Comparison of ENCODE assay signal across 8 mouse cellular contexts in genomic region chr2:25228431-25228889, GRCm38 (mm10). TPM values are rescaled to one million over a fixed set of nuclear protein-coding genes. Genes with fewer than 3 reads are reported as not detected.
A peak's percentile ranks its signal among the peaks of the same experiment; 100 is the strongest.
DNase-seq lines count a peak whose midpoint lies in the region; ATAC-seq and TF ChIP-seq lines count a peak whose summit lies in the region.

No protein-coding gene starts in this region.

- peaks cover 79% of the 10 kb centered on the region for H3K4me1 ChIP-seq in G1E (ENCODE audit: insufficient read depth, low read depth, low read length)
- peaks cover 12% of the 10 kb centered on the region for H3K4me1 ChIP-seq in forebrain, embryonic 16.5 days (replicated peaks; ENCODE audit: control insufficient read depth, insufficient read depth, low read length)
- H3K4me1 ChIP-seq in lung, embryonic 16.5 days (replicated peaks; ENCODE audit: control insufficient read depth, insufficient read depth, low read length), result peaks cover 17% of the 10 kb centered on the region

- H3K4me2 ChIP-seq in forebrain, embryonic 16.5 days (ENCODE audit: low read length), result peak overlapping the region; percentile 40
- H3K4me2 ChIP-seq in lung, embryonic 16.5 days (ENCODE audit: low read depth, low read length), result peak overlapping the region; percentile 39

- TF ChIP-seq CTCF in G1E (IDR thresholded peaks at IDR 0.05; ENCODE audit: low read depth, low read length), result peak; percentile 67

- H3K9ac ChIP-seq in forebrain, embryonic 16.5 days (replicated peaks; ENCODE audit: low read depth, low read length), result 0 out of 2 replicates have a peak overlapping the region, but pooled peaks have one; percentile 9
- H3K9ac ChIP-seq in lung, embryonic 16.5 days (ENCODE audit: low read length), result 0 out of 2 replicates have a peak overlapping the region, but pooled peaks have one; percentile 12

- H3K4me3 ChIP-seq in G1E (ENCODE audit: low read depth, low read length), result peak overlapping the region; percentile 62; the same call in 1 of the 2 replicates
- H3K4me3 ChIP-seq in forebrain, embryonic 16.5 days (replicated peaks; ENCODE audit: low read length), result no peak overlapping the region
- H3K4me3 ChIP-seq in lung, embryonic 16.5 days (ENCODE audit: low read length), result no peak overlapping the region

- 0 out of 2 replicates have a peak, but pooled peaks have one; percentile 24 for ATAC-seq in G1E (ENCODE audit: extremely low read depth, insufficient number of reproducible peaks, low FRiP score, poor library complexity, severe bottlenecking)
- ATAC-seq in forebrain, embryonic 16.5 days, result no peak
- peak; percentile 39 for ATAC-seq in lung, embryonic 16.5 days (ENCODE audit: low read depth)

- H3K27ac ChIP-seq in forebrain, embryonic 16.5 days (ENCODE audit: low read length), result peak overlapping the region; percentile 46; the same call in 1 of the 2 replicates
- peak overlapping the region; percentile 71 for H3K27ac ChIP-seq in lung, embryonic 16.5 days (ENCODE audit: low read length)

- no peaks in the 10 kb centered on the region for H3K9me3 ChIP-seq in G1E (replicated peaks)
- H3K9me3 ChIP-seq in forebrain, embryonic 16.5 days (ENCODE audit: control insufficient read depth, low read length), result no peaks in the 10 kb centered on the region
- H3K9me3 ChIP-seq in lung, embryonic 16.5 days (ENCODE audit: control insufficient read depth, low read length), result no peaks in the 10 kb centered on the region

- peak; percentile 75 for DNase-seq in G1E (ENCODE audit: low spot score)
- DNase-seq in cerebellum, adult 18-20 months, result peak; percentile 87 to 90
- peak; percentile 89 for DNase-seq in heart, postnatal 4 days
- DNase-seq in layer of hippocampus, adult 8-10 months (ENCODE audit: low spot score in 2 of 2), result peak; percentile 85 to 88
- peak; percentile 57 for DNase-seq in ovary, postnatal 10 days (ENCODE audit: low spot score)
- DNase-seq in thymus, postnatal 10 days (ENCODE audit: low spot score in 2 of 2), result peak; percentile 78 to 93

- peaks cover 15% of the 10 kb centered on the region for H3K36me3 ChIP-seq in G1E (replicated peaks)
- no peaks in the 10 kb centered on the region for H3K36me3 ChIP-seq in forebrain, embryonic 16.5 days (ENCODE audit: control insufficient read depth, insufficient read depth)
- H3K36me3 ChIP-seq in lung, embryonic 16.5 days (ENCODE audit: control insufficient read depth, insufficient read depth, low read length), result no peaks in the 10 kb centered on the region

- peaks cover 22% of the 10 kb centered on the region for H3K27me3 ChIP-seq in G1E (ENCODE audit: insufficient read depth, low read length)
- no peaks in the 10 kb centered on the region for H3K27me3 ChIP-seq in forebrain, embryonic 16.5 days (replicated peaks; ENCODE audit: control insufficient read depth, insufficient read depth, low read length)
- no peaks in the 10 kb centered on the region for H3K27me3 ChIP-seq in lung, embryonic 16.5 days (ENCODE audit: control insufficient read depth, insufficient read depth, low read depth, low read length)

- 0% methylated on average over 7 of the region's 7 CpGs for WGBS in forebrain, embryonic 16.5 days
- WGBS in lung, embryonic 16.5 days, result 0% methylated on average over 7 of the region's 7 CpGs

RNA-seq across cellular contexts. Expression of gene Tubb4b, which starts 4.0 kb away (rescaled TPM):
- total RNA-seq in G1E (2014; fragmentation: Nextera tagmentation) (367 and 427 TPM in 2 replicates), G1E (2017) (799 and 1,022 TPM in 2 replicates)
- polyA plus RNA-seq in G1E (2012), result 414 and 639 TPM in 2 replicates
- polyA plus RNA-seq in forebrain, embryonic 16.5 days (2015; fragmentation: Nextera tagmentation; extraction: Ambion mirVana), result 394 TPM in 2 replicates
- 100 to 1,000 TPM; 415 to 442 TPM for total RNA-seq in heart, postnatal 4 days (2021)
- total RNA-seq in layer of hippocampus, adult 8-10 months (2022), result 100 to 1,000 TPM; 303 to 348 (median 313) TPM
- polyA plus RNA-seq in lung, embryonic 16.5 days (2015; fragmentation: Nextera tagmentation; extraction: Ambion mirVana), result 677 and 731 TPM in 2 replicates

RNA-seq across cellular contexts. Expression of gene Slc34a3, which starts 5.7 kb away (rescaled TPM):
- total RNA-seq in G1E (2014; fragmentation: Nextera tagmentation) (0.63 TPM in 1 of 2 replicates, not detected in the other), G1E (2017) (not detected in 2 replicates)
- 0.91 and 0.95 TPM in 2 replicates for polyA plus RNA-seq in G1E (2012)
- polyA plus RNA-seq in forebrain, embryonic 16.5 days (2015; fragmentation: Nextera tagmentation; extraction: Ambion mirVana), result not detected in 2 replicates
- not detected for total RNA-seq in heart, postnatal 4 days (2021)
- total RNA-seq in layer of hippocampus, adult 8-10 months (2022), result not detected
- not detected in 2 replicates for polyA plus RNA-seq in lung, embryonic 16.5 days (2015; fragmentation: Nextera tagmentation; extraction: Ambion mirVana)

RNA-seq across cellular contexts. Expression of gene Rnf224, which starts 8.1 kb away (rescaled TPM):
- not detected in 2 replicates for total RNA-seq in G1E (2014; fragmentation: Nextera tagmentation)
- 0.35 and 0.66 TPM in 2 replicates for total RNA-seq in G1E (2017)
- polyA plus RNA-seq in G1E (2012), result 0.09 and 0.13 TPM in 2 replicates
- polyA plus RNA-seq in forebrain, embryonic 16.5 days (2015; fragmentation: Nextera tagmentation; extraction: Ambion mirVana), result not detected in 2 replicates
- not detected for total RNA-seq in heart, postnatal 4 days (2021)
- total RNA-seq in layer of hippocampus, adult 8-10 months (2022), result not detected
- not detected in 2 replicates for polyA plus RNA-seq in lung, embryonic 16.5 days (2015; fragmentation: Nextera tagmentation; extraction: Ambion mirVana)

RNA-seq across cellular contexts. Expression of gene Fam166a, which starts 9.9 kb away (rescaled TPM):
- total RNA-seq in G1E (2014; fragmentation: Nextera tagmentation) (not detected in 2 replicates), G1E (2017) (not detected in 2 replicates)
- polyA plus RNA-seq in G1E (2012), result 0.20 TPM in 1 of 2 replicates, not detected in the other
- not detected in 2 replicates for polyA plus RNA-seq in forebrain, embryonic 16.5 days (2015; fragmentation: Nextera tagmentation; extraction: Ambion mirVana)
- total RNA-seq in heart, postnatal 4 days (2021), result not detected
- total RNA-seq in layer of hippocampus, adult 8-10 months (2022), result not detected
- polyA plus RNA-seq in lung, embryonic 16.5 days (2015; fragmentation: Nextera tagmentation; extraction: Ambion mirVana), result 0.68 TPM in 1 of 2 replicates, not detected in the other

RNA-seq across cellular contexts. Expression of gene Rnf208, which starts 13.6 kb away (rescaled TPM):
- total RNA-seq in G1E (2014; fragmentation: Nextera tagmentation), result 14.7 and 18.4 TPM in 2 replicates
- 0.22 and 0.41 TPM in 2 replicates for total RNA-seq in G1E (2017)
- 54.7 and 72.0 TPM in 2 replicates for polyA plus RNA-seq in G1E (2012)
- polyA plus RNA-seq in forebrain, embryonic 16.5 days (2015; fragmentation: Nextera tagmentation; extraction: Ambion mirVana), result 91.6 and 106 TPM in 2 replicates
- total RNA-seq in heart, postnatal 4 days (2021), result 1 to 10 TPM; 1.5 to 3.0 TPM
- total RNA-seq in layer of hippocampus, adult 8-10 months (2022), result 100 to 1,000 TPM; 219 to 241 (median 229) TPM
- polyA plus RNA-seq in lung, embryonic 16.5 days (2015; fragmentation: Nextera tagmentation; extraction: Ambion mirVana), result 8.3 and 9.1 TPM in 2 replicates
